Mouse (Mus musculus) gastrocnemius, postnatal 36 days (tissue): Measurements from ENCODE around the gene Ly6f. TPM values are rescaled to one million over a fixed set of nuclear protein-coding genes. Genes with fewer than 3 reads are reported as not detected.

Experiments
- DNase-seq, 2 experiments: peaks; one replicate each; pipeline ENCODE4 v3.0.0; 2022
- intact Hi-C: fragments of 180-260 bp; cut with DNase I; formaldehyde crosslinking; loops from one replicate; pipeline ENCODE4 v1.15.1; 2025
- total RNA-seq, 2 experiments: library from RNA; stranded (reverse); gene quantifications; 2 replicates each; pipeline ENCODE4 v1.2.3; 2021

Gene Ly6f
- total RNA-seq, 2 experiments from 2014 or later, result not detected

GRCm38 (mm10) chr15:75314421-75314820 is 46.2 kb downstream of the Ly6f start:
- intact Hi-C loops, result no loop called here
- DNase-seq, result no peak

- intact Hi-C loops, result no loop called here
- no peak for DNase-seq
Measured at GRCm38 (mm10) chr15:75317255-75317654, 49.0 kb downstream of the Ly6f start.

GRCm38 (mm10) chr15:75318584-75318983 is 50.4 kb downstream of the Ly6f start:
- intact Hi-C loops, result no loop called here
- DNase-seq, result no peak

- no peak for DNase-seq
- intact Hi-C loops, result no loop called here
Measured at GRCm38 (mm10) chr15:75320104-75320503, 51.9 kb downstream of the Ly6f start.

Other genes with a start within 250 kb of the Ly6f start
- gene Ly6c1, start 219.6 kb upstream of the Ly6f start, total RNA-seq, result 100 to 1,000 TPM; 107 to 124 TPM
- 1 to 10 TPM; 4.4 to 5.2 TPM for gene Ly6c2, start 156.5 kb upstream of the Ly6f start, total RNA-seq
- not detected for gene Ly6g, start 113.2 kb upstream of the Ly6f start, total RNA-seq
- gene BC025446, start 52.0 kb upstream of the Ly6f start, total RNA-seq, result not detected